In genomic region chr11:24258340-24258739, GRCm38 (mm10) we compare ENCODE assay signal across 16 mouse cellular contexts.
"Had no signal": no experiment of that assay in that cellular context is flagged by ENCODE, and none has a peak within 500 bp of the region (broad histone marks: within the 10 kb centered on the region; RNA-seq: fewer than 3 reads in every experiment).

No protein-coding gene starts in this region.

- H3K9me3 ChIP-seq: kidney, embryonic 15.5 days; limb, embryonic 12.5 days; liver, embryonic 13.5 days; lung, embryonic 15.5 days; midbrain, embryonic 13.5 days; neural tube, embryonic 12.5 days had no signal

- H3K9ac ChIP-seq: kidney, embryonic 15.5 days; limb, embryonic 12.5 days; liver, embryonic 13.5 days; liver, postnatal 0 days; lung, embryonic 15.5 days; midbrain, embryonic 13.5 days; neural tube, embryonic 12.5 days had no signal

- H3K27ac ChIP-seq: kidney, embryonic 15.5 days; limb, embryonic 12.5 days; liver, embryonic 13.5 days; lung, embryonic 15.5 days; macrophage; midbrain, embryonic 13.5 days; neural tube, embryonic 12.5 days had no signal

- H3K36me3 ChIP-seq: kidney, embryonic 15.5 days; limb, embryonic 12.5 days; liver, embryonic 13.5 days; lung, embryonic 15.5 days; midbrain, embryonic 13.5 days; neural tube, embryonic 12.5 days had no signal

- ATAC-seq: liver, postnatal 0 days; midbrain, embryonic 13.5 days had no signal

- H3K4me2 ChIP-seq: kidney, embryonic 15.5 days; limb, embryonic 12.5 days; liver, embryonic 13.5 days; lung, embryonic 15.5 days; midbrain, embryonic 13.5 days; neural tube, embryonic 12.5 days had no signal

- H3K4me1 ChIP-seq: liver, embryonic 13.5 days; midbrain, embryonic 13.5 days; neural tube, embryonic 12.5 days had no signal

- H3K27me3 ChIP-seq: limb, embryonic 12.5 days; liver, embryonic 13.5 days; lung, embryonic 15.5 days; midbrain, embryonic 13.5 days; neural tube, embryonic 12.5 days had no signal

- H3K4me3 ChIP-seq: kidney, embryonic 15.5 days; limb, embryonic 12.5 days; liver, embryonic 13.5 days; lung, embryonic 15.5 days; midbrain, embryonic 13.5 days; neural tube, embryonic 12.5 days had no signal

- DNase-seq: kidney, adult 11 months; kidney, postnatal 25 days; layer of hippocampus, adult 9-11 months; layer of hippocampus, postnatal 36 days; liver; liver, embryonic 13.5 days; liver, postnatal 0 days; lung, postnatal 14 days; right cerebral cortex, postnatal 14 days; thymus, postnatal 36 days had no signal
